Mouse (Mus musculus) right cerebral cortex, adult 2 months (tissue): ENCODE measurements around the gene Cerkl.

Experiments used
- DNase-seq, 2 experiments: peaks; one replicate each; pipeline ENCODE4 v3.0.0; 2021 to 2022; ENCODE audit warnings: low spot score in 2 of 2

Cerkl gene

GRCm38 (mm10) chr2:79372486-79373200 is 83.9 kb downstream of the Cerkl start:
- DNase-seq: no peak

- no peak for DNase-seq
These were observed 84.5 kb downstream of the Cerkl start for GRCm38 (mm10) chr2:79372154-79372467.

- no peak for DNase-seq
These were observed 85.0 kb downstream of the Cerkl start for GRCm38 (mm10) chr2:79371326-79372153.

GRCm38 (mm10) chr2:79370711-79371312 is 85.8 kb downstream of the Cerkl start:
- DNase-seq: no peak

GRCm38 (mm10) chr2:79369905-79370304 is 86.7 kb downstream of the Cerkl start:
- DNase-seq: no peak

- no peak for DNase-seq
These were observed 87.5 kb downstream of the Cerkl start for GRCm38 (mm10) chr2:79369061-79369524.

GRCm38 (mm10) chr2:79368661-79369060 is 87.9 kb downstream of the Cerkl start:
- no peak for DNase-seq

- DNase-seq: no peak
These were observed 88.8 kb downstream of the Cerkl start for GRCm38 (mm10) chr2:79367451-79368450.

- no peak for DNase-seq
These were observed 92.7 kb downstream of the Cerkl start for GRCm38 (mm10) chr2:79363920-79364319.

- peak; percentile 42 to 53 for DNase-seq
These were observed 94.6 kb downstream of the Cerkl start for GRCm38 (mm10) chr2:79362029-79362428.

- DNase-seq: peak; percentile 30 to 39
These were observed 98.8 kb downstream of the Cerkl start for GRCm38 (mm10) chr2:79357835-79358234.

- peak; percentile 37 to 47 for DNase-seq
These were observed 101.8 kb downstream of the Cerkl start for GRCm38 (mm10) chr2:79354773-79355172.

GRCm38 (mm10) chr2:79352100-79352802 is 104.3 kb downstream of the Cerkl start:
- DNase-seq: no peak

GRCm38 (mm10) chr2:79351179-79352099 is 105.1 kb downstream of the Cerkl start:
- DNase-seq: no peak

- DNase-seq: no peak
These were observed 113.5 kb downstream of the Cerkl start for GRCm38 (mm10) chr2:79343115-79343514.

- DNase-seq: no peak
These were observed 117.6 kb downstream of the Cerkl start for GRCm38 (mm10) chr2:79339003-79339402.

GRCm38 (mm10) chr2:79336141-79336540 is 120.4 kb downstream of the Cerkl start:
- DNase-seq: no peak

- no peak for DNase-seq
These were observed 121.9 kb downstream of the Cerkl start for GRCm38 (mm10) chr2:79334661-79335060.

GRCm38 (mm10) chr2:79328079-79328478 is 128.5 kb downstream of the Cerkl start:
- no peak for DNase-seq
